Mouse (Mus musculus): ENCODE results near the gene Nobox. TPM values are rescaled to one million over a fixed set of nuclear protein-coding genes. Genes with fewer than 3 reads are reported as not detected.

Nobox gene
- polyA plus RNA-seq, 1 experiment, result not detected

DNA sequence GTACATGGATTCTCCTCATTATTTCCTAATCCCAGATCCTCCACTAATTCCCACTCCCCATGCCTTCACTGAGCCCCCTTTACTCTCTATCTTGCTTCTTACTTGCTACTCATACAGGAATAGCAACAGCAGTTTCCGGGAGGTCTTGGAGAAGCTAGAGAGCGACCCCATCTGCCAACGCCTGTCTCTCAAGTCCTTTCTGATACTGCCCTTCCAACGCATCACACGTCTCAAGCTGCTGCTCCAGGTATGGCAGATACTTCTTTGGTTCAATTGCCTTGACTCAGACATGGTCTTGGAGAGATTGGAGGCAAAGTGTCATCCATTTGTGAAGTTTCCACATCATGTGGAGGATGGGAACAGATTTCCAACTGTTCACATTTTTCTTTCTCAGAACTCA is 28.9 kb downstream of the Nobox start:
- Histone ChIP-seq H3K4me1 (ENCODE audit: control insufficient read depth, insufficient read depth, low read length) (no peaks in the 10 kb centered on the region), H3K27ac (ENCODE audit: insufficient read depth, low read length) (no peak overlapping the region), H3K4me3 (ENCODE audit: insufficient read depth, low read length) (no peak overlapping the region)
- no peak for TF ChIP-seq CTCF (IDR thresholded peaks at IDR 0.05; ENCODE audit: borderline replicate concordance, insufficient read depth, low read length)
- TF ChIP-seq POLR2A (IDR thresholded peaks at IDR 0.05; ENCODE audit: low read depth, low read length), result no peak

DNA sequence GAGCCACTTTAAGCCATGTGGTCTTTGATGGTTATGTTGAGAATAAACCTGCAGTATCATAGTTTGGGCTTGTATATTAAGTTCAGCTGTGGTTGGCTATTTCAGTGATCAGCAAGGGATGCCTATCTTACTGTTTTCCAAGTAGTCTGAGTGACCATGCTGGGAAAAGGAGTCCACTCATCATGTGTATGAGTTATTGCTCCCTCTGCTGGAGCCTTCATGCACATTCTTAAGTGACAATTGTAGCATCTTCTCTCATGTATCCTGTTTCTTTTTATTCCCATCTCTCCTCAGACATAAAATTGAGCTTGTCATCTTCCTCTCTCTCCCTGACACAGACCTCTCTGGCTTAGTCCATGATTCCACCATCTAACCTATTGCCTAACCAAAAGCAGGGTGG is 31.1 kb downstream of the Nobox start:
- no peaks in the 10 kb centered on the region for H3K4me1 ChIP-seq (ENCODE audit: control insufficient read depth, insufficient read depth, low read length)
- no peak for TF ChIP-seq POLR2A (IDR thresholded peaks at IDR 0.05; ENCODE audit: low read depth, low read length)
- no peak for TF ChIP-seq CTCF (IDR thresholded peaks at IDR 0.05; ENCODE audit: borderline replicate concordance, insufficient read depth, low read length)
- H3K27ac ChIP-seq (ENCODE audit: insufficient read depth, low read length), result no peak overlapping the region
- H3K4me3 ChIP-seq (ENCODE audit: insufficient read depth, low read length), result no peak overlapping the region

DNA sequence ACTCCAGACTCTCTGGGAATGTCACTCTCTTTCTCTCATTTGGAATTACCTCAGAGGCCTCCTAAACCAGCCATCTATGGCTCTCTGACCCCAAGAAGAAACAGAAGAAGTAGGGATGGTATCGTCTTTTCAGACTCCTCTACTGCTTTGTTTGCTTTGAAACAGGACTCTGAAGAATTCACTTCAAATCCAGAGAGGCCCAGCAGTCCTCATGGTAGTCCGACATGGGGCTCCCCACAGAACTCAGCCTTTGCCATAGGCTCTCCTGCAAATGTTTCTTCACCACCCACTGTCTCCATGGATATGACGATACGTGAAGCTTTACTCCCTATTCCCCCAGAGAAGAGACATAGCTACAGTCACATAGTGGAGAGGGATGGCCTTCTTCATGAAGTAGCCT is 35.2 kb downstream of the Nobox start:
- H3K4me1 ChIP-seq (ENCODE audit: control insufficient read depth, insufficient read depth, low read length), result no peaks in the 10 kb centered on the region

DNA sequence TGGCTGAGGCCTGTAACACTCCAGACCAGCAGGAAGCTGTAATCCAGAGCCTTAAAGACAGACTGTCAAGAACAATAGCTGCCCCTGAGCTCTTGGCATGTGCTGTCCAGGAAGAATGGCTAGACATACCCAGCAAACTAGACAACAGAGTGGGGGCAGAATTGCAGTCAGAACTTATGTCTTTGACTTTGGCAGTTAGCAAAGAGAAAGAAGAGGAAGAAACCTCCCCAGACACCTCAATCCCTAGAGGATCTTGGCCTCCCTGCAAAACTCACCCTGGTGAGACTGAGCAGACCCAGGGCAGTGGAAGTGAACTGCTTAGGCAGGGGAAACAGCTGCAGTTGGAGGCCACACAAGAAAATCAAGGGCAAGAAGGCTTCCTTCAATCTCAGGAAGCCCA is 36.8 kb downstream of the Nobox start:
- TF ChIP-seq POLR2A (IDR thresholded peaks at IDR 0.05; ENCODE audit: low read depth, low read length), result no peak
- no peak for TF ChIP-seq CTCF (IDR thresholded peaks at IDR 0.05; ENCODE audit: borderline replicate concordance, insufficient read depth, low read length)
- Histone ChIP-seq H3K4me1 (ENCODE audit: control insufficient read depth, insufficient read depth, low read length) (no peaks in the 10 kb centered on the region), H3K4me3 (ENCODE audit: insufficient read depth, low read length) (no peak overlapping the region), H3K27ac (ENCODE audit: insufficient read depth, low read length) (no peak overlapping the region)

More for the DNA sequence above, 35.2 kb downstream of the Nobox start:
- TF ChIP-seq POLR2A (IDR thresholded peaks at IDR 0.05; ENCODE audit: low read depth, low read length) (no peak), CTCF (IDR thresholded peaks at IDR 0.05; ENCODE audit: borderline replicate concordance, insufficient read depth, low read length) (no peak)
- Histone ChIP-seq H3K27ac (ENCODE audit: insufficient read depth, low read length) (no peak overlapping the region), H3K4me3 (ENCODE audit: insufficient read depth, low read length) (no peak overlapping the region)

GRCm38 (mm10) chr6:43266356-43266755 is 43.0 kb downstream of the Nobox start:
- TF ChIP-seq CTCF (IDR thresholded peaks at IDR 0.05; ENCODE audit: borderline replicate concordance, insufficient read depth, low read length), result no peak
- TF ChIP-seq POLR2A (IDR thresholded peaks at IDR 0.05; ENCODE audit: low read depth, low read length), result 0 out of 2 replicates have a peak, but pooled peaks have one; percentile 29
- Histone ChIP-seq H3K4me1 (ENCODE audit: control insufficient read depth, insufficient read depth, low read length) (no peaks in the 10 kb centered on the region; the same call in 1 of the 2 replicates), H3K27ac (ENCODE audit: insufficient read depth, low read length) (no peak overlapping the region), H3K4me3 (ENCODE audit: insufficient read depth, low read length) (peak overlapping the region; percentile 61)

- Histone ChIP-seq H3K27ac (ENCODE audit: insufficient read depth, low read length) (no peak within 1 kb of the TSS), H3K4me1 (ENCODE audit: control insufficient read depth, insufficient read depth, low read length) (no peaks in the 10 kb centered on the region; the same call in 1 of the 2 replicates), H3K4me3 (ENCODE audit: insufficient read depth, low read length) (peak within 1 kb of the TSS; percentile 61)
- TF ChIP-seq CTCF (IDR thresholded peaks at IDR 0.05; ENCODE audit: borderline replicate concordance, insufficient read depth, low read length) (no peak), POLR2A (IDR thresholded peaks at IDR 0.05; ENCODE audit: low read depth, low read length) (no peak; the same call in 1 of the 2 replicates)
These were observed 43.9 kb downstream of the Nobox start, which contains the start of gene Arhgef5 for GRCm38 (mm10) chr6:43265363-43266041. Arhgef5 (plus strand) TSS chr6:43265582.

- H3K4me3 ChIP-seq (ENCODE audit: insufficient read depth, low read length), result no peak overlapping the region
- peaks cover 5% of the 10 kb centered on the region; the same call in 1 of the 2 replicates for H3K4me1 ChIP-seq (ENCODE audit: control insufficient read depth, insufficient read depth, low read length)
- TF ChIP-seq CTCF (IDR thresholded peaks at IDR 0.05; ENCODE audit: borderline replicate concordance, insufficient read depth, low read length) (no peak), POLR2A (IDR thresholded peaks at IDR 0.05; ENCODE audit: low read depth, low read length) (no peak)
- H3K27ac ChIP-seq (ENCODE audit: insufficient read depth, low read length), result no peak overlapping the region
These were observed 48.6 kb downstream of the Nobox start for GRCm38 (mm10) chr6:43260756-43261155.

- no peak overlapping the region for H3K4me3 ChIP-seq (ENCODE audit: insufficient read depth, low read length)
- TF ChIP-seq CTCF (IDR thresholded peaks at IDR 0.05; ENCODE audit: borderline replicate concordance, insufficient read depth, low read length) (no peak), POLR2A (IDR thresholded peaks at IDR 0.05; ENCODE audit: low read depth, low read length) (no peak)
- no peak overlapping the region for H3K27ac ChIP-seq (ENCODE audit: insufficient read depth, low read length)
- H3K4me1 ChIP-seq (ENCODE audit: control insufficient read depth, insufficient read depth, low read length), result peaks cover 16% of the 10 kb centered on the region
These were observed 55.0 kb downstream of the Nobox start for GRCm38 (mm10) chr6:43254193-43254926.

Other genes starting within 250 kb of the Nobox start
- not detected in 2 replicates for gene Olfr441, start 203.2 kb downstream of the Nobox start, polyA plus RNA-seq (2011; ENCODE audit: insufficient read length, low read depth, missing spikeins)
- gene Olfr237-ps1, start 163.0 kb downstream of the Nobox start, polyA plus RNA-seq (2011; ENCODE audit: insufficient read length, low read depth, missing spikeins), result not detected in 2 replicates
- not detected in 2 replicates for gene Olfr437, start 146.3 kb downstream of the Nobox start, polyA plus RNA-seq (2011; ENCODE audit: insufficient read length, low read depth, missing spikeins)
- gene Olfr13, start 137.4 kb downstream of the Nobox start, polyA plus RNA-seq (2011; ENCODE audit: insufficient read length, low read depth, missing spikeins), result not detected in 2 replicates
- gene Olfr435, start 112.4 kb downstream of the Nobox start, polyA plus RNA-seq (2011; ENCODE audit: insufficient read length, low read depth, missing spikeins), result not detected in 2 replicates
- not detected in 2 replicates for gene Olfr434, start 96.5 kb downstream of the Nobox start, polyA plus RNA-seq (2011; ENCODE audit: insufficient read length, low read depth, missing spikeins)
- gene Olfr47, start 78.0 kb downstream of the Nobox start, polyA plus RNA-seq (2011; ENCODE audit: insufficient read length, low read depth, missing spikeins), result not detected in 2 replicates
- 28.5 and 43.2 TPM in 2 replicates for gene Arhgef5, start 44.0 kb downstream of the Nobox start, polyA plus RNA-seq (2011; ENCODE audit: insufficient read length, low read depth, missing spikeins)